Mouse (Mus musculus) olfactory bulb, adult 2 months (tissue): ENCODE results near the gene Sapcd1.

Experiments used
- CTCF ChIP-seq: fragments of 200-500 bp; IDR thresholded peaks from 2 replicates; pipeline ENCODE4 v1.5.1; 2012; ENCODE audit warnings: low read depth, mild to moderate bottlenecking, low read length, moderate library complexity; ENCODE audit not compliant: insufficient read depth
- POLR2A ChIP-seq: fragments of 200-500 bp; IDR thresholded peaks from 2 replicates; pipeline ENCODE4 v1.6.1; 2012; ENCODE audit warnings: mild to moderate bottlenecking, low read depth, low read length, moderate library complexity; ENCODE audit not compliant: insufficient read depth

GRCm38 (mm10) chr17:35013221-35013620 lies 14.6 kb downstream of the Sapcd1 start:
- no peak for TF ChIP-seq POLR2A
- TF ChIP-seq CTCF = no peak
